Mouse (Mus musculus) neural tube, embryonic 12.5 days (tissue): Measurements from ENCODE around the gene Hoxa9. TPM values are rescaled to one million over a fixed set of nuclear protein-coding genes. Genes with fewer than 3 reads are reported as not detected.
A peak's percentile ranks its signal among the peaks of the same experiment; 100 is the strongest.

Source experiments
- ATAC-seq: fragments of 200-750 bp; cut with Nextera tagmentation; 2 replicates; pipeline ENCODE4 v1.8.0; 2017; ENCODE audit warnings: low read depth, mild to moderate bottlenecking, moderate TSS enrichment, moderate library complexity; ENCODE audit not compliant: low FRiP score
- H3K27ac ChIP-seq: fragments of 300-500 bp; sonication (generic); 2 replicates; pipeline ENCODE4 v1.5.1; 2016
- H3K27me3 ChIP-seq: fragments of 300-500 bp; sonication (generic); replicated peaks from 2 replicates; pipeline ENCODE4 v1.6.1; 2016; ENCODE audit warnings: mild to moderate bottlenecking
- H3K36me3 ChIP-seq: fragments of 300-500 bp; sonication (generic); 2 replicates; pipeline ENCODE4 v1.6.1; 2016; ENCODE audit warnings: mild to moderate bottlenecking
- H3K4me1 ChIP-seq: fragments of 300-500 bp; sonication (generic); 2 replicates; pipeline ENCODE4 v1.6.1; 2016
- H3K4me2 ChIP-seq: fragments of 300-500 bp; sonication (generic); replicated peaks from 2 replicates; pipeline ENCODE4 v1.6.1; 2016; ENCODE audit warnings: mild to moderate bottlenecking
- H3K4me3 ChIP-seq: fragments of 300-500 bp; sonication (generic); 2 replicates; pipeline ENCODE4 v1.5.1; 2016
- H3K9ac ChIP-seq: fragments of 300-500 bp; sonication (generic); 2 replicates; pipeline ENCODE4 v1.6.1; 2016; ENCODE audit warnings: mild to moderate bottlenecking
- H3K9me3 ChIP-seq: fragments of 300-500 bp; sonication (generic); 2 replicates; pipeline ENCODE4 v1.6.1; 2016; ENCODE audit warnings: mild to moderate bottlenecking
- WGBS: fragments of 180-500 bp; shearing (Covaris S2); methylation state at CpG from one replicate; pipeline ENCODE4 v1.1.7; 2016; 5-methylcytosine and 5-hydroxymethylcytosine counted together
- polyA plus RNA-seq: library from polyadenylated mRNA; unstranded; fragments of >200 nt; fragmentation: Nextera tagmentation; extraction: Ambion mirVana; gene quantifications from 2 replicates; pipeline ENCODE4 v1.2.1, GENCODE M21; 2016

The Hoxa9 gene
- polyA plus RNA-seq, 1 experiment from 2014 or later: 131 TPM

GRCm38 (mm10) chr6:52200073-52200750, 30.7 kb downstream of the Hoxa9 start:
- peak overlapping the region; percentile 99 for H3K4me2 ChIP-seq
- peak overlapping the region; percentile 100 for H3K9ac ChIP-seq
- 3% methylated on average over 30 of the region's 30 CpGs for WGBS
- peaks cover 35% of the 10 kb centered on the region for H3K36me3 ChIP-seq
- H3K27ac ChIP-seq: peak overlapping the region; percentile 80
- H3K4me1 ChIP-seq: peaks cover 82% of the 10 kb centered on the region
- no peaks in the 10 kb centered on the region for H3K27me3 ChIP-seq
- ATAC-seq: no peak
- H3K4me3 ChIP-seq: peak overlapping the region; percentile 41
- H3K9me3 ChIP-seq: no peaks in the 10 kb centered on the region

- Histone ChIP-seq H3K4me1 (peaks cover 89% of the 10 kb centered on the region), H3K27me3 (no peaks in the 10 kb centered on the region), H3K9me3 (no peaks in the 10 kb centered on the region), H3K4me2 (peak overlapping the region; percentile 99), H3K27ac (peak overlapping the region; percentile 87), H3K36me3 (peaks cover 12% of the 10 kb centered on the region), H3K4me3 (peak overlapping the region; percentile 29; the same call in 1 of the 2 replicates), H3K9ac (peak overlapping the region; percentile 100)
- peak; percentile 58; the same call in 1 of the 2 replicates for ATAC-seq
- WGBS: under 1% methylated on average over 10 of the region's 10 CpGs
Observed at GRCm38 (mm10) chr6:52197271-52197670, 33.6 kb downstream of the Hoxa9 start.

GRCm38 (mm10) chr6:52196811-52197210, 34.1 kb downstream of the Hoxa9 start:
- ATAC-seq: no peak
- 4% methylated on average over 9 of the region's 9 CpGs for WGBS
- H3K36me3 ChIP-seq: peaks cover 12% of the 10 kb centered on the region
- peak overlapping the region; percentile 87 for H3K27ac ChIP-seq
- H3K4me2 ChIP-seq: peak overlapping the region; percentile 99
- no peaks in the 10 kb centered on the region for H3K9me3 ChIP-seq
- peak overlapping the region; percentile 100 for H3K9ac ChIP-seq
- H3K4me1 ChIP-seq: peaks cover 89% of the 10 kb centered on the region
- peak overlapping the region; percentile 29; the same call in 1 of the 2 replicates for H3K4me3 ChIP-seq
- no peaks in the 10 kb centered on the region for H3K27me3 ChIP-seq

- Histone ChIP-seq H3K27ac (peak overlapping the region; percentile 88), H3K36me3 (peaks cover 4% of the 10 kb centered on the region), H3K4me2 (peak overlapping the region; percentile 99), H3K4me1 (peaks cover 86% of the 10 kb centered on the region), H3K4me3 (peak overlapping the region; percentile 7; the same call in 1 of the 2 replicates), H3K9ac (peak overlapping the region; percentile 100), H3K9me3 (no peaks in the 10 kb centered on the region), H3K27me3 (no peaks in the 10 kb centered on the region)
- 3% methylated on average over 10 of the region's 10 CpGs for WGBS
- ATAC-seq: no peak
Observed at GRCm38 (mm10) chr6:52194690-52195089, 36.2 kb downstream of the Hoxa9 start.

- Histone ChIP-seq H3K9ac (peak overlapping the region; percentile 100), H3K27ac (peak overlapping the region; percentile 97)
Observed at GRCm38 (mm10) chr6:52191860-52192550, 38.9 kb downstream of the Hoxa9 start.

GRCm38 (mm10) chr6:52190906-52191810, 39.7 kb downstream of the Hoxa9 start, which contains the start of gene Hoxa4:
Hoxa4 (minus strand) TSS chr6:52191753.
- Histone ChIP-seq H3K27ac (peak within 1 kb of the TSS; percentile 100), H3K4me1 (peaks cover 90% of the 10 kb centered on the region), H3K9ac (peak within 1 kb of the TSS; percentile 100), H3K4me3 (peak within 1 kb of the TSS; percentile 76), H3K27me3 (no peaks in the 10 kb centered on the region), H3K4me2 (peak within 1 kb of the TSS; percentile 99), H3K9me3 (no peaks in the 10 kb centered on the region), H3K36me3 (peaks cover 13% of the 10 kb centered on the region)
- under 1% methylated on average over 77 of the region's 102 CpGs for WGBS
- ATAC-seq: peak; percentile 84

More at GRCm38 (mm10) chr6:52191860-52192550, 38.9 kb downstream of the Hoxa9 start:
- H3K4me2 ChIP-seq: peak overlapping the region; percentile 99
- peaks cover 90% of the 10 kb centered on the region for H3K4me1 ChIP-seq
- peak overlapping the region; percentile 76 for H3K4me3 ChIP-seq
- WGBS: under 1% methylated on average over 45 of the region's 55 CpGs
- no peaks in the 10 kb centered on the region for H3K9me3 ChIP-seq
- ATAC-seq: peak; percentile 60
- no peaks in the 10 kb centered on the region for H3K27me3 ChIP-seq
- H3K36me3 ChIP-seq: peaks cover 13% of the 10 kb centered on the region

- peak overlapping the region; percentile 99 for H3K4me2 ChIP-seq
- under 1% methylated on average over 23 of the region's 23 CpGs for WGBS
- peaks cover 13% of the 10 kb centered on the region for H3K36me3 ChIP-seq
- no peaks in the 10 kb centered on the region for H3K9me3 ChIP-seq
- H3K9ac ChIP-seq: peak overlapping the region; percentile 100
- peak overlapping the region; percentile 76 for H3K4me3 ChIP-seq
- H3K4me1 ChIP-seq: peaks cover 91% of the 10 kb centered on the region
- ATAC-seq: 0 out of 2 replicates have a peak, but pooled peaks have one; percentile 8
- peak overlapping the region; percentile 100 for H3K27ac ChIP-seq
- H3K27me3 ChIP-seq: no peaks in the 10 kb centered on the region
Observed at GRCm38 (mm10) chr6:52190410-52190809, 40.5 kb downstream of the Hoxa9 start.

GRCm38 (mm10) chr6:52189909-52190308, 41.0 kb downstream of the Hoxa9 start:
- Histone ChIP-seq H3K4me1 (peaks cover 93% of the 10 kb centered on the region), H3K4me2 (peak overlapping the region; percentile 99), H3K9ac (peak overlapping the region; percentile 100), H3K4me3 (peak overlapping the region; percentile 76), H3K27ac (peak overlapping the region; percentile 100), H3K36me3 (peaks cover 13% of the 10 kb centered on the region), H3K9me3 (no peaks in the 10 kb centered on the region), H3K27me3 (no peaks in the 10 kb centered on the region)
- ATAC-seq: no peak
- 7% methylated on average over 8 of the region's 8 CpGs for WGBS

GRCm38 (mm10) chr6:52189172-52189591, 41.7 kb downstream of the Hoxa9 start:
- Histone ChIP-seq H3K27me3 (no peaks in the 10 kb centered on the region), H3K9me3 (no peaks in the 10 kb centered on the region), H3K4me2 (peak overlapping the region; percentile 99), H3K4me3 (peak overlapping the region; percentile 76), H3K4me1 (peaks cover 93% of the 10 kb centered on the region), H3K36me3 (peaks cover 13% of the 10 kb centered on the region), H3K9ac (peak overlapping the region; percentile 100), H3K27ac (peak overlapping the region; percentile 100)
- ATAC-seq: no peak
- WGBS: 15% methylated on average over 5 of the region's 5 CpGs

- Histone ChIP-seq H3K4me1 (peaks cover 98% of the 10 kb centered on the region), H3K9ac (no peak overlapping the region), H3K27ac (peak overlapping the region; percentile 68), H3K27me3 (no peaks in the 10 kb centered on the region), H3K4me3 (no peak overlapping the region), H3K4me2 (peak overlapping the region; percentile 99), H3K9me3 (no peaks in the 10 kb centered on the region), H3K36me3 (peaks cover 20% of the 10 kb centered on the region)
- WGBS: 27% methylated on average over 1 of the region's 1 CpGs
- ATAC-seq: no peak
Observed at GRCm38 (mm10) chr6:52186500-52186899, 44.4 kb downstream of the Hoxa9 start.

GRCm38 (mm10) chr6:52185834-52186233, 45.1 kb downstream of the Hoxa9 start:
- no peak for ATAC-seq
- H3K4me2 ChIP-seq: peak overlapping the region; percentile 99
- H3K36me3 ChIP-seq: peaks cover 27% of the 10 kb centered on the region
- H3K4me3 ChIP-seq: peak overlapping the region; percentile 13; the same call in 1 of the 2 replicates
- H3K27ac ChIP-seq: peak overlapping the region; percentile 77
- no peaks in the 10 kb centered on the region for H3K9me3 ChIP-seq
- WGBS: 11% methylated on average over 3 of the region's 3 CpGs
- no peaks in the 10 kb centered on the region for H3K27me3 ChIP-seq
- peaks cover 99% of the 10 kb centered on the region for H3K4me1 ChIP-seq
- H3K9ac ChIP-seq: peak overlapping the region; percentile 39
